Mouse (Mus musculus) thymus, adult 2 months (tissue): ENCODE results near the gene Cdc42ep2. TPM values are rescaled to one million over a fixed set of nuclear protein-coding genes. Genes with fewer than 3 reads are reported as not detected.

Source experiments
- DNase-seq: peaks from one replicate; pipeline ENCODE4 v3.0.0; 2021
- H3K27ac ChIP-seq: fragments of 200-500 bp; 2 replicates; pipeline ENCODE4 v1.5.1; 2012; ENCODE audit warnings: low read length, control low read depth; ENCODE audit not compliant: control insufficient read depth, insufficient read depth
- H3K27me3 ChIP-seq: fragments of 200-500 bp; 2 replicates; pipeline ENCODE4 v1.6.1; 2012; ENCODE audit warnings: mild to moderate bottlenecking, low read length, moderate library complexity, mixed read lengths; ENCODE audit not compliant: control insufficient read depth, insufficient read depth
- H3K36me3 ChIP-seq: fragments of 200-500 bp; 2 replicates; pipeline ENCODE4 v1.6.1; 2012; ENCODE audit warnings: mild to moderate bottlenecking, low read length, moderate library complexity; ENCODE audit not compliant: control insufficient read depth, insufficient read depth
- H3K4me1 ChIP-seq: fragments of 200-500 bp; replicated peaks from 2 replicates; pipeline ENCODE4 v1.6.1; 2012; ENCODE audit warnings: low read length; ENCODE audit not compliant: control insufficient read depth, insufficient read depth
- H3K4me3 ChIP-seq: fragments of 200-500 bp; 2 replicates; pipeline ENCODE4 v1.5.1; 2012; ENCODE audit warnings: mild to moderate bottlenecking, low read length, control low read depth, moderate library complexity; ENCODE audit not compliant: control insufficient read depth, insufficient read depth
- CTCF ChIP-seq: fragments of 200-500 bp; IDR thresholded peaks from 2 replicates; pipeline ENCODE4 v1.5.1; 2012; ENCODE audit warnings: mild to moderate bottlenecking, control low read depth, low read length, moderate library complexity, borderline replicate concordance; ENCODE audit not compliant: control insufficient read depth, poor library complexity, insufficient read depth; ENCODE audit errors: extremely low read depth
- POLR2A ChIP-seq: fragments of 200-500 bp; IDR thresholded peaks from 2 replicates; pipeline ENCODE4 v1.6.1; 2012; ENCODE audit warnings: mild to moderate bottlenecking, low read length, control low read depth, moderate library complexity; ENCODE audit not compliant: control insufficient read depth, poor library complexity, insufficient read depth; ENCODE audit errors: extremely low read depth
- WGBS: fragments of 180-500 bp; shearing (Covaris S2); methylation state at CpG from one replicate; pipeline ENCODE4 v1.1.7; 2018; 5-methylcytosine and 5-hydroxymethylcytosine counted together
- polyA plus RNA-seq: library from polyadenylated mRNA; depleted of rRNA; stranded (reverse); fragments of >200 nt; gene quantifications from 2 replicates; pipeline ENCODE4 v1.2.3, GENCODE M21; 2012

Gene Cdc42ep2
- polyA plus RNA-seq, 1 experiment: 5.8 TPM

- WGBS: 100% methylated on average over 6 of the region's 6 CpGs
- H3K27ac ChIP-seq: no peak overlapping the region
Measured at GRCm38 (mm10) chr19:5881155-5881554, 43.5 kb downstream of the Cdc42ep2 start.

GRCm38 (mm10) chr19:5879735-5880134, 44.9 kb downstream of the Cdc42ep2 start:
- Histone ChIP-seq H3K27ac (no peak overlapping the region), H3K36me3 (no peaks in the 10 kb centered on the region), H3K4me3 (no peak overlapping the region), H3K4me1 (peaks cover 26% of the 10 kb centered on the region), H3K27me3 (no peaks in the 10 kb centered on the region)
- no peak for DNase-seq
- WGBS: 93% methylated on average over 7 of the region's 7 CpGs
- TF ChIP-seq POLR2A (no peak), CTCF (no peak)

More at GRCm38 (mm10) chr19:5881155-5881554, 43.5 kb downstream of the Cdc42ep2 start:
- Histone ChIP-seq H3K4me1 (peaks cover 20% of the 10 kb centered on the region), H3K36me3 (no peaks in the 10 kb centered on the region), H3K27me3 (no peaks in the 10 kb centered on the region), H3K4me3 (no peak overlapping the region)
- DNase-seq: no peak
- TF ChIP-seq CTCF (no peak), POLR2A (no peak)

GRCm38 (mm10) chr19:5878916-5879315, 45.7 kb downstream of the Cdc42ep2 start:
- Histone ChIP-seq H3K4me3 (no peak overlapping the region), H3K27ac (no peak overlapping the region), H3K27me3 (no peaks in the 10 kb centered on the region), H3K4me1 (peaks cover 29% of the 10 kb centered on the region), H3K36me3 (no peaks in the 10 kb centered on the region)
- DNase-seq: no peak
- TF ChIP-seq POLR2A (no peak), CTCF (no peak)
- WGBS: 61% methylated on average over 3 of the region's 3 CpGs

- peaks cover 35% of the 10 kb centered on the region for H3K4me1 ChIP-seq
- no peaks in the 10 kb centered on the region for H3K36me3 ChIP-seq
- WGBS: 35% methylated on average over 7 of the region's 7 CpGs
- no peaks in the 10 kb centered on the region for H3K27me3 ChIP-seq
- H3K4me3 ChIP-seq: no peak overlapping the region
- no peak overlapping the region for H3K27ac ChIP-seq
- DNase-seq: no peak
- TF ChIP-seq POLR2A (no peak), CTCF (no peak)
Measured at GRCm38 (mm10) chr19:5878362-5878722, 46.3 kb downstream of the Cdc42ep2 start.

GRCm38 (mm10) chr19:5877618-5878361, 46.8 kb downstream of the Cdc42ep2 start, which contains the start of gene Slc25a45:
TSS of gene Slc25a45 (plus strand) at chr19:5877808.
- 8% methylated on average over 15 of the region's 15 CpGs for WGBS
- peak; percentile 92 for TF ChIP-seq CTCF
- no peak for TF ChIP-seq POLR2A
- Histone ChIP-seq H3K4me3 (peak within 1 kb of the TSS; percentile 49), H3K36me3 (no peaks in the 10 kb centered on the region), H3K4me1 (peaks cover 40% of the 10 kb centered on the region), H3K27me3 (no peaks in the 10 kb centered on the region), H3K27ac (peak within 1 kb of the TSS; percentile 91)
- DNase-seq: peak; percentile 79

GRCm38 (mm10) chr19:5874969-5875480, 49.6 kb downstream of the Cdc42ep2 start, which contains the start of gene Frmd8:
TSS of gene Frmd8 (minus strand) at chr19:5875274.
- DNase-seq: peak; percentile 95
- under 1% methylated on average over 37 of the region's 37 CpGs for WGBS

More at GRCm38 (mm10) chr19:5874969-5875480, 49.6 kb downstream of the Cdc42ep2 start, which contains the start of gene Frmd8:
- no peaks in the 10 kb centered on the region for H3K27me3 ChIP-seq
- H3K4me3 ChIP-seq: peak within 1 kb of the TSS; percentile 88
- TF ChIP-seq POLR2A (peak; percentile 87), CTCF (no peak)
- H3K4me1 ChIP-seq: peaks cover 63% of the 10 kb centered on the region
- peak within 1 kb of the TSS; percentile 57 for H3K27ac ChIP-seq
- peaks cover 3% of the 10 kb centered on the region; the same call in 1 of the 2 replicates for H3K36me3 ChIP-seq
